Mouse (Mus musculus): Measurements from ENCODE around the gene Snx3.

- no peak for TF ChIP-seq EP300 (IDR thresholded peaks at IDR 0.05; ENCODE audit: low read depth)
- TF ChIP-seq CTCF (IDR thresholded peaks at IDR 0.05; ENCODE audit: low read depth) = no peak
Observed at GRCm38 (mm10) chr10:42501775-42502348, at the start of gene Snx3.

All from heart, postnatal 0 days (tissue).